Mouse (Mus musculus) C2C12 (cell line): ENCODE results near the gene Dgkb. TPM values are rescaled to one million over a fixed set of nuclear protein-coding genes. Genes with fewer than 3 reads are reported as not detected.

ENCODE experiments used
- H3K27me3 ChIP-seq: one replicate; pipeline ENCODE4 v1.6.1; 2011; ENCODE audit not compliant: control insufficient read depth, insufficient read depth, insufficient read length
- H3K36me3 ChIP-seq: one replicate; pipeline ENCODE4 v1.6.1; 2011; ENCODE audit not compliant: control insufficient read depth, insufficient read depth
- H3K4me3 ChIP-seq: one replicate; pipeline ENCODE4 v1.5.1; 2011; ENCODE audit warnings: mild to moderate bottlenecking, control low read depth; ENCODE audit not compliant: poor library complexity, insufficient read depth, severe bottlenecking
- H3K79me2 ChIP-seq: one replicate; pipeline ENCODE4 v1.6.1; 2011; ENCODE audit not compliant: control insufficient read depth, insufficient read depth
- H3K79me3 ChIP-seq: one replicate; pipeline ENCODE4 v1.6.1; 2011; ENCODE audit warnings: low read depth, control low read depth
- H3ac ChIP-seq: one replicate; pipeline ENCODE3; 2011; ENCODE audit warnings: low read depth; ENCODE audit not compliant: control insufficient read depth, insufficient read length
- CEBPB ChIP-seq: IDR thresholded peaks from one replicate; pipeline ENCODE4 v1.6.1; 2011; ENCODE audit warnings: low read depth, mild to moderate bottlenecking, control low read depth, moderate library complexity
- CTCF ChIP-seq: IDR thresholded peaks from one replicate; pipeline ENCODE4 v1.5.1; 2011; ENCODE audit not compliant: control insufficient read depth, insufficient read depth, insufficient read length
- FOSL1 ChIP-seq: IDR thresholded peaks from one replicate; pipeline ENCODE4 v1.8.0; 2011; ENCODE audit warnings: mild to moderate bottlenecking, low read length; ENCODE audit not compliant: poor library complexity, insufficient read depth, severe bottlenecking
- MAX ChIP-seq: IDR thresholded peaks from one replicate; pipeline ENCODE4 v1.6.1; 2011; ENCODE audit warnings: mild to moderate bottlenecking, control low read depth
- MYOD1 ChIP-seq: IDR thresholded peaks from one replicate; pipeline ENCODE4 v1.6.1; 2011; ENCODE audit warnings: low read depth; ENCODE audit not compliant: control insufficient read depth, insufficient read length
- MYOG ChIP-seq: IDR thresholded peaks from one replicate; pipeline ENCODE4 v1.6.1; 2011; ENCODE audit not compliant: control insufficient read depth, insufficient read length; ENCODE audit errors: extremely low read depth
- USF1 ChIP-seq: IDR thresholded peaks from one replicate; pipeline ENCODE4 v1.6.1; 2011; ENCODE audit warnings: low read depth, mild to moderate bottlenecking, control low read depth, moderate library complexity
- polyA plus RNA-seq: library from polyadenylated mRNA; unstranded; fragments of >200 nt; fragmentation: generic; extraction: Trizol; gene quantifications from one replicate; pipeline ENCODE4 v1.2.1, GENCODE M21; 2012; ENCODE audit warnings: missing spikeins

The Dgkb gene
- polyA plus RNA-seq, 1 experiment = not detected

DNA sequence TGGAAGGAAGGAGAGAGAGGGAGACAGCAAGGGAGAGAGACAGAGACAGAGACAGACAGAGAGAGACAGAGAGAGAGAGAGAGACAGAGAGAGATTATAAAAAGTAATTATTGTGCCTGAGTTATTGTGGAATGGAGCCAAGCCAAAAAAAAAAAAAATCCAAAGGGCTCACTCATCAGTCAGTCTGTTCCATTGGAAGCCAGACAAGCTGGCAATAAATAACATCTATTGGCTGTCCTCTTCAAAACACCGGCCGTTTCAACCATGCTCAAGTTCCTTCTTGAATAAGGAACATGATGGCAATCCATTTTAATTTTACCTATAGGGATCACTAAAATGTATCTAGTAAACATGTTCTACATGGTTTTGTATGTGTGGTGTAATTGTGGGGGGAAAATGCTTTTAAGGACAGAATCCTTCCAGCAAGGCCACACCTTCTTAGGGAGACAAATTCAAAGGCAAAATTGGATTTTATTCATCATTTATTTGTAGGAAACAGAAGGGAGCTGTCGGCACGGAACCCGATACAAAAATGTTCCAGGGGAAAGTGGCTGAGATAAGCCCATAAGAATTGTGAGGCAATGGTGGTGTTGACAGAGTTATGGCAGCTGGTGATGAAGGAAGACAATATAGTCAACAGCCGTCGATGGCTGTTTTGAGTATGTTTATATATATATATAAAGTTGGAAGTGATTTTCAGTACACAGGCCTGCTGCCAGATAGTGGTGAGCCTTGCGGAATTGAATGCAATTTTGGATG is 3.7 kb downstream of the Dgkb start:
- Histone ChIP-seq H3K4me3 (no peak overlapping the region), H3ac (no peak overlapping the region), H3K36me3 (no peaks in the 10 kb centered on the region), H3K79me2 (no peaks in the 10 kb centered on the region), H3K79me3 (no peaks in the 10 kb centered on the region), H3K27me3 (no peaks in the 10 kb centered on the region)
- TF ChIP-seq MAX (no peak), MYOG (no peak), CEBPB (no peak), USF1 (no peak), MYOD1 (no peak), CTCF (no peak), FOSL1 (no peak)

DNA sequence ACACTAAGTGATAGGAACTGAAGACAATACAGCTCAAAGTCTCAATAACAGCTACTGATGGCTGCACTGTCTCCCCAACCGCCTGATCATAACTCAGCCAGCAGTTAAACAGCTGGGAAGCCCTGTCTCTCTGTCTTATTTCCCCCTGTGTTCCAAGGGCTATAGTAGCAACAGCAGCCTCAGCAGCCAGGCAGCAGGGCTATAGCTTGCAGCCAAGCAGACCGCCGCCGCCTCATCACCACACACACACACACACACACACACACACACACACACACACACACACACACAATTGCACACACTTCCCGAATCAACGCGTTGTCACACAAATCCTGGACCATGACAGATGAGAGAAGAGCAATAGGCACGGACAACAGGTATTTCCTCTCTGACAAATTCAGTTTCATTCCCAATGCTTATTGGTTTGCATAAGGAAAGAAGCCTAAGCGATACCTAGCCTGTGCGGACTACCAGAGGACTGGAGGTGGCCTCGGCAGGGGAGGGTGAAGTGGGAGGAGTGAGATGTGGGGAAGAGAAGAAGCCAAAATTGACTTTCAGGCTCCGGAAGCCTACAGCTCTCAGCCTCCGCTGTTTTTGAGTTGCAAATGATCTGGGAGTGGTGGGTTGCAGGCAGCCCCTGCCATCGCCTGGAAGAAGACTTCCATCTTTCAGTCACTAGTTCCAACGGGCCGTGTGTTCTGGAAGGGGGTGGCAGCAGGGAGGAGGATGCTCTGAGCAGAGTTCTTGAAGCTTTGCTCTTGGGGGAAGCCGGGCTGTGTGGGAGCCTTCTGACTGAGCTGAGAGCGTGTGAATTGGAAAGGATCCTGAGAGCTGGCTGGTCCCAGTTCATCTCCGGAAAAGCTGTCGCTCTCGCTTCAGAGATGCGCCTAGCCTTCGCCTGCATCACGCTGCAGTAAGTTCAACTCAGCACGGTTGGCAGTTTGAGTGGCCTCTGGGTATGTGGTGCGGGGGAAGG is 62.8 kb downstream of the Dgkb start:
- Histone ChIP-seq H3K27me3 (no peaks in the 10 kb centered on the region), H3K79me3 (no peaks in the 10 kb centered on the region), H3ac (no peak overlapping the region), H3K36me3 (no peaks in the 10 kb centered on the region), H3K4me3 (no peak overlapping the region), H3K79me2 (no peaks in the 10 kb centered on the region)
- TF ChIP-seq MYOD1 (no peak), MAX (no peak), MYOG (no peak), CEBPB (no peak), CTCF (no peak), USF1 (no peak), FOSL1 (no peak)

DNA sequence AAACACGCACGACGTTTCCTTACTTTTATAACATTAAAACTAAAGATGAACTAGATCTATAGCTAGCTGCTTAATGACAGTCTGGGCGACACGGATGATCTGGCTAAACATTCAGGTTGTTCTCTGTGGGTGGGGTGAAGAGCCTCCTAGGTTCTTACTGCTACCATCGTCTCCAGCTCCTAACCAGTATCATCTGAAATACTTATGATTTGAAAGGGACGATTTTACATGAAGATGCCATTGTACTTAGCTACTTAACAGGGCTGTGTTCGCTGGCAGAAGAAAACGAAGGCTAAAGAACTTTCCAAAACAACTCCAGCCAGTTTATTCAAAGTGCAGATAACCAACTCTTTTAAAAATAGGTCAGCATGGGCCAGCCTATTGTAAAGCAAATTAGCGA is 63.9 kb downstream of the Dgkb start:
- no peak overlapping the region for H3K4me3 ChIP-seq
- no peak overlapping the region for H3ac ChIP-seq
- H3K79me3 ChIP-seq = no peaks in the 10 kb centered on the region
- no peaks in the 10 kb centered on the region for H3K36me3 ChIP-seq
- no peak for TF ChIP-seq CEBPB
- TF ChIP-seq USF1 = no peak
- TF ChIP-seq MYOG = no peak
- TF ChIP-seq FOSL1 = no peak
- TF ChIP-seq MAX = no peak
- no peak for TF ChIP-seq MYOD1
- no peak for TF ChIP-seq CTCF
- H3K27me3 ChIP-seq = no peaks in the 10 kb centered on the region
- H3K79me2 ChIP-seq = no peaks in the 10 kb centered on the region

- no peaks in the 10 kb centered on the region for H3K79me2 ChIP-seq
- TF ChIP-seq MAX (no peak), MYOG (no peak), CEBPB (no peak), CTCF (no peak), USF1 (no peak), MYOD1 (no peak), FOSL1 (no peak)
Observed at GRCm38 (mm10) chr12:37882796-37883195, 65.3 kb downstream of the Dgkb start.

GRCm38 (mm10) chr12:37883781-37884180 is 66.3 kb downstream of the Dgkb start:
- no peaks in the 10 kb centered on the region for H3K79me2 ChIP-seq
- no peaks in the 10 kb centered on the region for H3K36me3 ChIP-seq
- no peak overlapping the region for H3K4me3 ChIP-seq
- no peaks in the 10 kb centered on the region for H3K79me3 ChIP-seq
- no peaks in the 10 kb centered on the region for H3K27me3 ChIP-seq
- no peak overlapping the region for H3ac ChIP-seq
- TF ChIP-seq MYOD1 (no peak), USF1 (no peak)

More at GRCm38 (mm10) chr12:37882796-37883195, 65.3 kb downstream of the Dgkb start:
- Histone ChIP-seq H3K79me3 (no peaks in the 10 kb centered on the region), H3K27me3 (no peaks in the 10 kb centered on the region), H3K4me3 (no peak overlapping the region), H3ac (no peak overlapping the region), H3K36me3 (no peaks in the 10 kb centered on the region)
